Mouse (Mus musculus) G1E (cell line): ENCODE data around the gene Krba1. TPM values are rescaled to one million over a fixed set of nuclear protein-coding genes. Genes with fewer than 3 reads are reported as not detected.

Experiments used
- ATAC-seq: 2 replicates; pipeline ENCODE4 v1.8.0; 2016; ENCODE audit warnings: mild to moderate bottlenecking; ENCODE audit not compliant: insufficient number of reproducible peaks, poor library complexity, low FRiP score, severe bottlenecking; ENCODE audit errors: extremely low read depth
- DNase-seq: peaks from one replicate; pipeline ENCODE4 v3.0.0; 2012; ENCODE audit warnings: low spot score
- H3K27me3 ChIP-seq: 2 replicates; pipeline ENCODE4 v1.6.1; 2012; ENCODE audit warnings: mild to moderate bottlenecking, low read length, inconsistent platforms; ENCODE audit not compliant: insufficient read depth
- H3K36me3 ChIP-seq: replicated peaks from 2 replicates; pipeline ENCODE3; 2012; ENCODE audit warnings: mild to moderate bottlenecking, inconsistent platforms
- H3K4me1 ChIP-seq: 2 replicates; pipeline ENCODE4 v1.6.1; 2012; ENCODE audit warnings: low read depth, low read length, inconsistent platforms, mixed read lengths; ENCODE audit not compliant: insufficient read depth
- H3K4me3 ChIP-seq: 2 replicates; pipeline ENCODE4 v1.5.1; 2012; ENCODE audit warnings: low read depth, mild to moderate bottlenecking, inconsistent platforms, low read length, moderate library complexity, mixed read lengths
- H3K9me3 ChIP-seq: replicated peaks from 2 replicates; pipeline ENCODE4 v1.6.1; 2012; ENCODE audit warnings: inconsistent platforms
- CTCF ChIP-seq: IDR thresholded peaks from 2 replicates; pipeline ENCODE4 v1.5.1; 2012; ENCODE audit warnings: low read depth, low read length, inconsistent platforms, mixed read lengths
- GATA1 ChIP-seq: IDR thresholded peaks from 2 replicates; pipeline ENCODE4 v1.6.1; 2012; ENCODE audit warnings: borderline replicate concordance, low read length, inconsistent platforms, mixed read lengths
- GATA2 ChIP-seq: IDR thresholded peaks from 2 replicates; pipeline ENCODE4 v1.6.1; 2012; ENCODE audit warnings: low read depth, low read length, inconsistent platforms, borderline replicate concordance
- POLR2AphosphoS5 ChIP-seq: IDR thresholded peaks from 2 replicates; pipeline ENCODE4 v1.6.1; 2012; ENCODE audit warnings: low read depth, low read length, inconsistent platforms; ENCODE audit not compliant: insufficient replicate concordance
- TAL1 ChIP-seq: conservative IDR thresholded peaks from 2 replicates; pipeline ENCODE4 v1.6.1; 2012; ENCODE audit warnings: low read depth, low read length, inconsistent platforms, mixed read lengths
- polyA plus RNA-seq: library from polyadenylated mRNA; stranded (reverse); fragments of >175 nt; gene quantifications from 2 replicates; pipeline ENCODE4 v1.2.3, GENCODE M21; 2012
- total RNA-seq, 2 experiments: library from RNA; stranded (forward) in 1 of 2; stranded (reverse) in 1 of 2; fragments of 200-1000 nt in 1 of 2; fragments of >200 nt in 1 of 2; fragmentation: Nextera tagmentation in 1 of 2; gene quantifications; 2 replicates each; pipeline ENCODE4 v1.2.3; 2014 to 2017

Gene Krba1
- total RNA-seq (2014; fragmentation: Nextera tagmentation) (not detected in 2 replicates), total RNA-seq (2017) (0.12 and 0.33 TPM in 2 replicates), polyA plus RNA-seq (not detected in 2 replicates)

DNA sequence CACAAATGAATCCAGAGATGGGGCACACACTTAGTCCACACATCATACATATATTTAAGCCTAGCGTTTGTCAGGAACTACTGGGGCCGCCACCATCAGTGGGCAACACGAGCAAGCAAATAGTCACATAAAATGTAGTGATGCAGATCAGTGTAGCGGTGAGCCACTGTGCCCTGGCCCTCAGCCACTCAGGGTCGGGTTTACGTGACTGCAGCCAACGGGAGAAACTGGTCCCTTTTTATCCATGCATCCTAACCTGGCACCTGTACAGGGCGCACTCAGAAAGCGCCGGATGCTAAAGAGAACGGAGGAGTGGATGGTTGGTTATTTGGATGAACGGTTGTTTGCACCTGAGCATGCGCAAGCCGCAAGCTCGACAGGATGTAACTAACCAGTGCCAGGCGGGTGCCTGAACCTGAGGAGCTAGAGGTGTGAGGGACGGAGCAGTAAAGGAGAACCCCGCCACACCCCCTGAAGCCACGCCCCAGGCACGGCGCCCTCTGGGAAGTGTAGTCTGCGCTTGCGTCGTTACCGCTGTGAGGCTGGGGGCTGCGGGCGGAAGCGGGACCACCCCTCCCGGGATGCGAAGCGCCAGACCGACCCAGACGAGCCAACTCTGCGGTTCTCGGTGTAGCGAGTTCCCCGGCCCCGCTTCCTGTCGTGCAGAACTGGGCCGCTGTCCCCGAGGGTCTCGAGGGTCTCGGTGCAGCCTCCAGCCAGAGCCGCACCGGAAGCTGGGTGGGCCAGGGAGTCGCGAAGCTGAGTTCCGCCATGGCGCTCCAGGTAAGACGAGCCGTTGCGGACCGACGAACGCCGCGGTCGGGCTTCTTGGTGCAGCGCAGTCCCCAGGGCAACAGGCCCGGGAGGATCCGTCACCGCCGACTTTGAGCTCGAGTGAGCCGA is at the start of gene Krba1:
Gene Krba1, plus strand, starts transcription at position 482 of the 903 bp plus-strand sequence.
- Histone ChIP-seq H3K36me3 (no peaks in the 10 kb centered on the region), H3K4me3 (no peak within 1 kb of the TSS), H3K27me3 (peaks cover 12% of the 10 kb centered on the region; the same call in 1 of the 2 replicates), H3K9me3 (no peaks in the 10 kb centered on the region), H3K4me1 (peaks cover 5% of the 10 kb centered on the region; the same call in 1 of the 2 replicates)
- no peak for DNase-seq
- ATAC-seq, result no peak
- TF ChIP-seq GATA2, result no peak

DNA sequence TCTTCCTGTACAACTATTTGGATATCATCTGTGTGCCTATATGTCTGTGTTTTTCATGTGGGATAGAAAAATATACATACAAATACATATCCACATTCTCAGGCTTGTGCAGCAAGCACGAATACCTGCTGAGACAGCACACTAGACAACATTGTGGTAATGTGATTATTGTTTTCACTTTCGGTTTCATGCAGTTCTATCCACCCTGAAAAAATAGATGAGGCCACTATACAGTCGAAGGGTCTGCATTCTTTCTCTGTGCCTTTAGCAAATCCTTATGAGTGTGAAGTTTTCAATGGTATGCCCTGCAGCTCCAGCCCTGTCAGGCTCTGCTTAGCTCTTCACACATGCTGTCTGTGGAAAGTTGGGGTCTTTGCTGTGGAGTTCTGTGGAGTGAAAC is 36.5 kb upstream of the Krba1 start:
- no peak overlapping the region for H3K4me3 ChIP-seq
- DNase-seq, result no peak
- no peak for ATAC-seq

DNA sequence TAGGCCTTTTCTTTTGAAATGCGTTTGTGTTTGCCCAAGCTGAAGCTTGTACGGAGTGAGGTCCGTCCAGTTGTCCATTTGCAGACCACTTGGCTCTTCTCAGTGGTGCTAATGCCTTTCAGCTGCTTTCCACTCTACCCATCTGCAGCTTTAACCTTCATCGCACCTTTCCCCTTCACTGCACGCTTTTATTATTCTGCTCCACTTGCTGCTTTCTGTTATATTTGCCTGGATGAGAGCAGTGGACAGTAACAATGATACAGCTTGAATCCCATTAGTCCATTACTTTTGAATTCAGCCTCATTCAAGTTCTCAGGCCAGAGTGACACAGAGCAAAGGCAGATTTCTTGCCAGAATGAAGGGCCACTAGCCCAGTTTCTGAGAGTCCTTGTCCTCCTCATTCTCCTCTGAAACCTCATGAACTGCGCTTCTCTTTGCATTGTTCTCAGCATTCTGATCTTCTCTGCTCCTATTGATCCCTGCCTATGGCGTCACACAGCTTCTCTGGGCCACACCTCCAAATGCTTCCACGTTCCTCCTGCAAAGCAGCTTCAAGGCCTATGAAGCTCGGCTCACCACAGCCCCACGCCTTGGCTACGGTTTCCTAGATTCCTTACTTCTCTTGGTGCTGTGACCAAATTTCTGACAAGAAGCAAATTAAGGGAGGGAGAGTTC is 28.9 kb upstream of the Krba1 start:
- H3K4me1 ChIP-seq, result no peaks in the 10 kb centered on the region
- no peak for ATAC-seq
- no peaks in the 10 kb centered on the region for H3K36me3 ChIP-seq
- no peak overlapping the region for H3K4me3 ChIP-seq
- no peaks in the 10 kb centered on the region for H3K27me3 ChIP-seq
- TF ChIP-seq POLR2AphosphoS5, result no peak
- TF ChIP-seq GATA1, result no peak
- TF ChIP-seq CTCF, result no peak
- no peak for TF ChIP-seq GATA2
- TF ChIP-seq TAL1, result no peak
- no peaks in the 10 kb centered on the region for H3K9me3 ChIP-seq
- DNase-seq, result no peak

More for the DNA sequence above, 36.5 kb upstream of the Krba1 start:
- Histone ChIP-seq H3K27me3 (no peaks in the 10 kb centered on the region), H3K36me3 (no peaks in the 10 kb centered on the region), H3K9me3 (no peaks in the 10 kb centered on the region), H3K4me1 (no peaks in the 10 kb centered on the region)
- no peak for TF ChIP-seq GATA2
- TF ChIP-seq TAL1, result no peak
- no peak for TF ChIP-seq CTCF

DNA sequence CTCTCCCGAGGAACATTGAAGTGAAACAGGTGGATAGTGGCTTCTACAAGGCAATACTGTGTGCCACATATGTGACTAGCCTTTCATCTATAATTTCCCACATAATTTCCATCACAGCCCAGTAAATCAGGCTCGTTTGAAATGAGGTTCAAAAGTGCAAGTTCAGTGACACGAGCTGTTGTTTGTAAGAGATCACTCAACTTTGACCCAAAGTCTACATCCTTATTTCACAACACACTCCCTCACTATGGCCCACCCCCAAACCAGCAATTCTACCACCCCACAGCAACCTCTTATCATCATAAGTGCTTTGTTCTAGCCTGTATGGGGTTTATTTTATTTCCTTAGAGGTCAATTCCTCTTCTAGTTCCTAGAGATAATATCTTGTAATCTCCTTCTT is 7.2 kb upstream of the Krba1 start:
- no peaks in the 10 kb centered on the region for H3K27me3 ChIP-seq
- no peak overlapping the region for H3K4me3 ChIP-seq
- no peaks in the 10 kb centered on the region for H3K4me1 ChIP-seq
- no peak for TF ChIP-seq GATA1
- H3K36me3 ChIP-seq, result no peaks in the 10 kb centered on the region
- no peaks in the 10 kb centered on the region for H3K9me3 ChIP-seq
- DNase-seq (no peak), ATAC-seq (no peak)

DNA sequence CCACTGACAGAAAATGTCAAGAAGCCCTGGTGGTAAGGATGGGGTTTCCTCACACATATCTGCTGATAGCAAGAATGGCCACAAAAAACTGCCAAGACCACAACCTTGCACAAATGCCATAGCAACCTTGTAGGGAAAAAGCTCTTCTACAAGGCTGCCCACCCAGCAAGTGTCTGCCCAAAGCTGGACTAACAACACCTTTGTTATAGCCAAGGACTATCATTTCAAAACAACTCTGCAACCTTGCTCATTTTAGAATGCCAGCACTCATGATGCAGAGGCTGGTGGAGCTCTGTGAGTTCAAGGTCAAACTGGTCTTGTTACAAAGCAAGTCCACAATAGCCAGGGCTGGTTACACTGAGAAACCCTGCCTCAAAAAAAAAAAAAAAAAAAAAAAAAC is 1.6 kb upstream of the Krba1 start:
- H3K9me3 ChIP-seq, result no peaks in the 10 kb centered on the region
- no peak for DNase-seq
- H3K4me1 ChIP-seq, result peaks cover 5% of the 10 kb centered on the region; the same call in 1 of the 2 replicates
- TF ChIP-seq POLR2AphosphoS5 (no peak), TAL1 (no peak), GATA2 (no peak), GATA1 (no peak), CTCF (no peak)
- no peak for ATAC-seq
- H3K36me3 ChIP-seq, result no peaks in the 10 kb centered on the region
- H3K4me3 ChIP-seq, result no peak overlapping the region
- H3K27me3 ChIP-seq, result peaks cover 12% of the 10 kb centered on the region; the same call in 1 of the 2 replicates

DNA sequence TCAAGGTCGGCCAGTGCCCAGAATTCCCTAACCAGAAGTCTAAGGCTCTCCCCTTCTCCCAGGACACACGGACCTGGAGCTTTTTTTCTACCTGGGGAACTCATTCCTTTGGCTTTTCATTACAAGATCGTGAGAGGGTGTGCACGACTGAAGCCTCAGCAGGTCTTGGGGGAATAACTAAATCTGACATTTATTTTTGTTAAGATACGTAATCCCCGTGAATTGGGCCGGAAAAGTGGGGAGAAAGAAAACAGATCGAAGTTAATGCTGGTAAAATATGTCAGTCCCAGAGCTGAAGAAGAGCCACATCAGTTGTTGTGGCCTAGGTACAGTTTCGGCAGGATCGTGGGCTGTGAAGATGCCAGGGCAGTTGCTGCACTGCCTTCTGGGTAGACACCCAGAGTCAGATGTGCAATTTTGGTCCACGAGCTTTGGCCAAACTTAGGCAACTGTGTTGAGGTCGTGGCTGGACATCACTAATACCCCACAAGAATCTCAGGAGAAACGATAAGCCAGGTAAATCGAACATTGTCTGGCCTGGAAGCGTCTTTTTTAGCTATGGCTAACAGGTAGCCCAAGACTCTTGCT is 716 bp downstream of the Krba1 start:
- Histone ChIP-seq H3K4me1 (peaks cover 5% of the 10 kb centered on the region; the same call in 1 of the 2 replicates), H3K27me3 (peaks cover 12% of the 10 kb centered on the region; the same call in 1 of the 2 replicates), H3K4me3 (no peak overlapping the region), H3K36me3 (no peaks in the 10 kb centered on the region), H3K9me3 (no peaks in the 10 kb centered on the region)
- ATAC-seq (no peak), DNase-seq (no peak)
- TF ChIP-seq TAL1, result no peak
- no peak for TF ChIP-seq GATA1
- no peak for TF ChIP-seq CTCF
- TF ChIP-seq POLR2AphosphoS5, result no peak
